ENCODE assay signal across 8 mouse cellular contexts in the genomic region with DNA sequence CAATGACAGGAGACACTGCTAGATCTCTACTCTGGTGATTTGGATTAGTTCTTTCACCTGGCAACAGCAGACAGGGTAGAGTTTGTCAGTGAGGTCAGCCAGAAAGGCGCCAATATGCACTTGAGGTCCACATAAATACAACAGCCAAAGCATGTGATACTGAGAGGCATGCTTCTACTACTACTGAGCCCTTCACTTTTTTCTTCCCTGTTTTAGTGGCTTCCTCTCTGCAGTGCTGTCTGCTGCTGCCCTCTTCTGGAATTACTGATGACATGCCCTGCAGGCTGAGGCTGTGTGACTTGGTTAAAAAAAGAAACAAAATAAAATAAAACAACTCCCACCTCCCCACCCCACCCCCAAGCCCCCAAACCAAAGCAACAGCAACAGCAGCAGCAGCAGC.
DNase-seq lines count a peak whose midpoint lies in the region; ATAC-seq and TF ChIP-seq lines count a peak whose summit lies in the region.

No protein-coding gene starts in this region.

- intact Hi-C loops in heart, postnatal 25 days (cut with DNase I) = loop anchor here (2.0 to 10.0 kb wide), 3 partner anchors 136 to 324 kb away; no protein-coding TSS in a partner anchor

- H3K4me2 ChIP-seq in forebrain, embryonic 12.5 days = no peak overlapping the region
- no peak overlapping the region for H3K4me2 ChIP-seq in neural tube, embryonic 12.5 days (replicated peaks)

- H3K9ac ChIP-seq in forebrain, embryonic 12.5 days = no peak overlapping the region
- H3K9ac ChIP-seq in neural tube, embryonic 12.5 days = no peak overlapping the region

- H3K4me3 ChIP-seq in forebrain, embryonic 12.5 days (replicated peaks) = no peak overlapping the region
- H3K4me3 ChIP-seq in layer of hippocampus, adult 2 months = no peak overlapping the region
- no peak overlapping the region for H3K4me3 ChIP-seq in neural tube, embryonic 12.5 days

- ATAC-seq in forebrain, embryonic 12.5 days (ENCODE audit: low FRiP score) = peak; percentile 68
- ATAC-seq in neural tube, embryonic 12.5 days (ENCODE audit: low FRiP score, low read depth) = peak; percentile 67

- peaks cover 32% of the 10 kb centered on the region for H3K27me3 ChIP-seq in forebrain, embryonic 12.5 days
- 0 out of 2 replicates have a peak, but pooled peaks cover 3% of the 10 kb centered on the region for H3K27me3 ChIP-seq in neural tube, embryonic 12.5 days (replicated peaks)

- H3K4me1 ChIP-seq in forebrain, embryonic 12.5 days = peaks cover 6% of the 10 kb centered on the region
- H3K4me1 ChIP-seq in neural tube, embryonic 12.5 days = no peaks in the 10 kb centered on the region; the same call in 1 of the 2 replicates

- no peak overlapping the region for H3K27ac ChIP-seq in forebrain, embryonic 12.5 days
- no peak overlapping the region for H3K27ac ChIP-seq in layer of hippocampus, adult 2 months
- H3K27ac ChIP-seq in neural tube, embryonic 12.5 days = no peak overlapping the region

- peak; percentile 80 for TF ChIP-seq CTCF in layer of hippocampus, adult 2 months (conservative IDR thresholded peaks at IDR 0.05)

- no peaks in the 10 kb centered on the region for H3K9me3 ChIP-seq in forebrain, embryonic 12.5 days
- no peaks in the 10 kb centered on the region for H3K9me3 ChIP-seq in neural tube, embryonic 12.5 days

- H3K36me3 ChIP-seq in forebrain, embryonic 12.5 days (replicated peaks) = no peaks in the 10 kb centered on the region
- H3K36me3 ChIP-seq in neural tube, embryonic 12.5 days = no peaks in the 10 kb centered on the region

- 21% methylated on average over 1 of the region's 1 CpGs for WGBS in forebrain, embryonic 12.5 days
- 21% methylated on average over 1 of the region's 1 CpGs for WGBS in neural tube, embryonic 12.5 days

- peak; percentile 28 for DNase-seq in heart, postnatal 4 days
- no peak for DNase-seq in heart, postnatal 25 days (ENCODE audit: low spot score)
- peak; percentile 13 for DNase-seq in R1 (ENCODE audit: low read depth, low spot score)
- peak; percentile 38 to 48 for DNase-seq in layer of hippocampus, adult 2 months (ENCODE audit: low spot score in 2 of 2)
- no peak for DNase-seq in B cell, adult 2 months
- no peak for DNase-seq in ovary, postnatal 14 days (ENCODE audit: low spot score)

Comparison
In these comparisons a context has a peak if more than half of its experiments do, and no peak if none do; other contexts are left out.
1. DNase-seq: peak in heart, postnatal 4 days (single experiment), R1 (single experiment) and layer of hippocampus, adult 2 months (2 of 2); none in heart, postnatal 25 days (single experiment), B cell, adult 2 months (0 of 2) and ovary, postnatal 14 days (single experiment).